Mouse (Mus musculus) thymus, postnatal 0 days (tissue): ENCODE measurements around the gene Abhd4. TPM values are rescaled to one million over a fixed set of nuclear protein-coding genes. Genes with fewer than 3 reads are reported as not detected.

Experiments
- DNase-seq: peaks from one replicate; pipeline ENCODE4 v3.0.0-alpha.2; 2015; ENCODE audit warnings: low spot score
- polyA plus RNA-seq: library from polyadenylated mRNA; unstranded; fragments of >200 nt; fragmentation: Nextera tagmentation; extraction: Ambion mirVana; gene quantifications from 2 replicates; pipeline ENCODE4 v1.2.1, GENCODE M21; 2015

Abhd4 gene
- polyA plus RNA-seq, 1 experiment from 2014 or later, result 19.7 TPM

DNA sequence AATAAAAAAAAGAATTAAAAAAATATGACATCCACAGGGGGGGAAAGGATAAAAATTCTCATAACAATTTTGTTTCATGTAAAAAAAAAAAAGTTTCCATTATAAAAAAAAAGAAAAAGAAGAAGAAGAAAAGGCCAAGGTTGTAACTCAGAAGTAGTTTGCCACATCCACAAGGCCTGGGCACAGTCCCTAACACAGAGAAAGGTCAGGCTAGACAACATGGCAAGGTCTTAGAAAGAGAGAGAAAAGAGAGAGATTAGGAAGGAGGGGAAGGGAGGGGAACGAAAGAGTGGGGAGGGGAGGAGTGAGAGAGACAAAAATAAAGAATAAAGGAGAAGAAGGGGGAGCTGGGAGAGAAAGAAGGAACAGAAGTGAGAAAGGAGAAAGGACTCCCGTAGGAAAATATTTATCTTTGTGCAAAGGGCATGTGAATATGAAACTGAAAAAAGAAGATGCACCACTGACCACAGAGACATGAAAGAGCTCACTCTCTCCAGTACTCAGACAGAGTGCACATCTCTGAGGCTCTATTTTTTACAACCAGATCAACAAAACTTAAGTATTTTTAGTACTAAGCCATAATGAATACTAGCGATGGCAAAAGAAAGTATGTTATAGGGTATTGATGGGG is 18.1 kb downstream of the Abhd4 start:
- DNase-seq, result no peak

DNA sequence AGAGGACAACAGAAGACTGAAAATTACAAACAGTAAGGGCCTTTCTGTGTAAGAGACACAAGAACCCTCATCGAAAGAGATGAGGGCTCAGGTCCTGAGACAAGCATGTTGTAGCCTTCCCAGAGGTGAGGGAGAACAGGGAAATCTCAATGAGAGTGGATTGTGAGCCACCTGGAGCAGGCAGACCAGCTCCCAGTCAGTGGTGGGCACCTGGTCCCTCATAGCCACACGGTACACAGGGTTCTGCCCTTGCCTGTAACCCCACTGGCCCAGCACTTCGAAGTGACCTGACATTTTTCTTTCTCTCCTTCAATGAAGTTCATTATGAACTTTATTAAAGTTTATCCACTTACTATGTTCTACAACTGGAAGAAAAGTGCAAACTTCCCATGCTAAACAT is 18.7 kb downstream of the Abhd4 start:
- no peak for DNase-seq

DNA sequence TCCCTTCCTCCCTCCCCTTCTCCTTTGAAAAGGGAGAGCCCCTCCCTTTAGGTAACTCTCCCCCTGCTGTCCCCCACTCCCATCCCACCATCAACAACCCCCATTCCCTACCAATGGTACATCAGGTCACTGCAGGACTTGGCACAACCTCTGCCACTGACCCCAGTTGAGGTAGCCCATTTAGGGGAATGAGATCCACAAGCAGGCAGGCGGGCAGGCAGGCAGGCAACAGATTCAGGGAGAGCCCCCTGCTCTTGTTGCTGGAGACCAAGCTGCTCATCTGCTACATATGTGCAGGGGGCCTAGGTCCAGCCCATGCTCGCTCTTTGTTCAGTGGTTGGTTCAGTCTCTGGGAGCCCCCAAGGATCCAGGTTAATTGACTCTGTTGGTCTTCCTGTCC is 22.5 kb downstream of the Abhd4 start:
- DNase-seq, result no peak

DNA sequence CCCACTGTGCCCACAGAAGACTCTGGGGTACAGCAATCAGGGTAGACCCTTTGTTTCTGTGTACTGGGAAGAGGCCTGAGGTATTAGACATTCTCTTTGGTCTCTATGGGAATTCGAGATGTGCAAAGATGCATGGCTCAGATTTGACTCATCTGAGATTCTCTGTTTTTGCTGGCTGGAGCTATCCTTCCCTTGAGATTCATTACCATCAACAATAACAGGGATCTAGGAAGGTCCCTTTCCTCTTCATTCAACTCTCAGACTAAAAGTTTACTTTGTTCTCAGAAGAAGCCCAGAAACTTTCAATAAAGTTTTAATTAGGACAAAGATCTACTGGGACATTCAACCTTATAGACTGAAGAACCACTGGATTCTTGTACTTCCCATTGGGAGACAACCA is 30.9 kb downstream of the Abhd4 start, which contains the start of gene Olfr49:
Olfr49 (minus strand) TSS at position 101 of the 400 bp plus-strand sequence.
- DNase-seq, result no peak

DNA sequence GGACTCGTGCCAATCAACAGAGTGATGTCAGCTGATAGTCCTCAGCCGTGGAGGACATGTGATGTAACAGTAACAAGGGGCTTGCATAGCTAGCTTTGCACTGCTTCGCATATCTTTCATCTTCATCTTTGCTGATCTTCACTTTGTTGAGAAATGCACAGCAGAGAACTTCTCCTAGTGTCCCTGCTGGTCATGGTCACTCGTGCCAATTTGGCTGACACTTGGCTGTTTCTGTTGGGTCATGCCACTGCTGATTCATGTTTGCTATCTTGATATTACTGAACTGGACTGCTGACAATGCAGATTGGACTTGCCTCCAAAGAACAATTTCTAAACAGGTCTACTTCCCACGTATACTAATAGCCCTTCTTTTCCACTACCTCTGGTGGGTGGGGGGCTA is 46.1 kb downstream of the Abhd4 start:
- DNase-seq, result no peak

DNA sequence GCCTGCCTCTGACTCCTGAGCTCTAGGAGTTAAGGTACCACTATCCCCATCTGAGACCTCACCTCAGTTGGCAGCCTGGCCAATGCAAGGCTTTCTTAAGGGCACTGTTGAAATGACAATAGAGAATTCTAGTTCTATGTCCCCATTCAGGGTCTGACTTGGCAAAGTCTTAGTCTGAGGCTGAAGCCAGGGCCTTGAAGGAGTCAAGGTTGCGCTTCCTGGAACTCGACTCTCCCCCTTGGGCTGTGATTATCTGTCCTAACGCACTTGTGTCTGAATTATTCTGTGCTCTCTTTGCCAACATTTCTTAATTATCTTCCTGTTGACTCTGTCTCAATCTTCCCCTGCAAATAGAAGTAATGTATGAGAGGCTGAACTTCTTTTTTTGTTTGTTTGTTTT is 46.7 kb downstream of the Abhd4 start:
- DNase-seq, result no peak

DNA sequence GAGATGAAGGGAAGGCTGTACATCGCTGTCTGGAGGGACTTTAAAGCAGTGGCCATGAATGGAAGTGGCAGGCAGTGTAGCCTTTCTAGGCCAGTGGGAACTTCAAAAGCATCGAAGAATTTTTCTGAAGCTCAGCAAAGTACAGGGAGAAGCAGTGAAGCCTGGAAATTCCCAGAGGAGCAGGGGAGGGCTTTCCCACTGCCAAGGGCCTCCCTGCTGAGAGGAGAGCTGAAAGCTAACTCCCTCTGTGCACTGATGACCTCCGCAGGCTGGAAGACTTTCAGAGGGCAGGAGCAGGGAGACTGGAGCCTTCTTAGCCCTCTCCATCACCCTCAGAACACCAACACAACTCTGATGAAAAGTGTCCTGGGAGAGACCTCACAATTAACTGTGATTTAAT is 57.8 kb downstream of the Abhd4 start:
- no peak for DNase-seq

Other genes starting within 250 kb of the Abhd4 start
- gene Dad1, start 84 bp upstream of the Abhd4 start, polyA plus RNA-seq, result 400 and 426 TPM in 2 replicates
- not detected in 2 replicates for gene Olfr49, start 30.8 kb downstream of the Abhd4 start, polyA plus RNA-seq
- 50.9 and 53.4 TPM in 2 replicates for gene Oxa1l, start 106.6 kb downstream of the Abhd4 start, polyA plus RNA-seq
- gene Slc7a7, start 163.6 kb downstream of the Abhd4 start, polyA plus RNA-seq, result 6.5 and 8.1 TPM in 2 replicates
- 297 and 318 TPM in 2 replicates for gene Mrpl52, start 172.7 kb downstream of the Abhd4 start, polyA plus RNA-seq
- gene Mmp14, start 177.4 kb downstream of the Abhd4 start, polyA plus RNA-seq, result 35.6 and 36.1 TPM in 2 replicates
- 88.3 and 93.7 TPM in 2 replicates for gene Lrp10, start 209.9 kb downstream of the Abhd4 start, polyA plus RNA-seq
- 1.1 and 2.1 TPM in 2 replicates for gene Rem2, start 221.9 kb downstream of the Abhd4 start, polyA plus RNA-seq